Mouse (Mus musculus) myocyte (in vitro differentiated cells): Measurements from ENCODE around the gene Epb41l3. TPM values are rescaled to one million over a fixed set of nuclear protein-coding genes. Genes with fewer than 3 reads are reported as not detected.
A peak's percentile ranks its signal among the peaks of the same experiment; 100 is the strongest.

Source experiments
- H3K27me3 ChIP-seq: one replicate; pipeline ENCODE4 v1.6.1; 2011; ENCODE audit not compliant: control insufficient read depth, insufficient read depth, insufficient read length
- H3K36me3 ChIP-seq: one replicate; pipeline ENCODE4 v1.6.1; 2011; ENCODE audit not compliant: control insufficient read depth, insufficient read depth
- H3K4me2 ChIP-seq: one replicate; pipeline ENCODE4 v1.6.1; 2011; ENCODE audit warnings: low read depth, control low read depth
- H3K4me3 ChIP-seq: one replicate; pipeline ENCODE4 v1.5.1; 2011; ENCODE audit warnings: mild to moderate bottlenecking, control low read depth, moderate library complexity
- H3K79me2 ChIP-seq: one replicate; pipeline ENCODE4 v1.6.1; 2011; ENCODE audit not compliant: control insufficient read depth, insufficient read depth
- H3ac ChIP-seq: one replicate; pipeline ENCODE4 v1.6.1; 2011; ENCODE audit not compliant: control insufficient read depth, insufficient read length
- CEBPB ChIP-seq: IDR thresholded peaks from 2 replicates; pipeline ENCODE4 v1.6.1; 2011; ENCODE audit warnings: mild to moderate bottlenecking, moderate library complexity; ENCODE audit not compliant: poor library complexity, insufficient read depth, severe bottlenecking
- E2F4 ChIP-seq: IDR thresholded peaks from one replicate; pipeline ENCODE4 v1.6.1; 2011; ENCODE audit warnings: mild to moderate bottlenecking, control low read depth, moderate library complexity; ENCODE audit not compliant: insufficient read depth
- MAX ChIP-seq: IDR thresholded peaks from one replicate; pipeline ENCODE4 v1.6.1; 2011; ENCODE audit warnings: low read depth, mild to moderate bottlenecking, control low read depth
- MYOD1 ChIP-seq, 3 experiments: IDR thresholded peaks; one replicate each; pipeline ENCODE4 v1.6.1; 2011; ENCODE audit warnings: control low read depth in 2 of 3, low read depth in 2 of 3, mild to moderate bottlenecking in 2 of 3, moderate library complexity in 1 of 3; ENCODE audit not compliant: insufficient read length in 2 of 3, control insufficient read depth in 1 of 3
- MYOG ChIP-seq, 3 experiments: IDR thresholded peaks; one replicate each; pipeline ENCODE4 v1.6.1; 2011; ENCODE audit warnings: control low read depth in 2 of 3, low read depth in 2 of 3, mild to moderate bottlenecking in 2 of 3; ENCODE audit not compliant: insufficient read length in 2 of 3, control insufficient read depth in 1 of 3, insufficient read depth in 1 of 3
- POLR2A ChIP-seq: IDR thresholded peaks from one replicate; pipeline ENCODE4 v1.6.1; 2011; ENCODE audit warnings: low read depth, mild to moderate bottlenecking, control low read depth, moderate library complexity; ENCODE audit not compliant: insufficient read length
- POLR2AphosphoS2 ChIP-seq: IDR thresholded peaks from one replicate; pipeline ENCODE4 v1.6.1; 2011; ENCODE audit warnings: low read depth, control low read depth; ENCODE audit not compliant: insufficient read length
- REST ChIP-seq: IDR thresholded peaks from one replicate; pipeline ENCODE4 v1.6.1; 2011; ENCODE audit warnings: mild to moderate bottlenecking, control low read depth, moderate library complexity; ENCODE audit not compliant: insufficient read depth, insufficient read length
- SRF ChIP-seq: IDR thresholded peaks from one replicate; pipeline ENCODE4 v1.6.1; 2011; ENCODE audit warnings: low read depth; ENCODE audit not compliant: control insufficient read depth, insufficient read length
- TCF12 ChIP-seq: IDR thresholded peaks from one replicate; pipeline ENCODE4 v1.6.1; 2011; ENCODE audit warnings: mild to moderate bottlenecking, control low read depth; ENCODE audit not compliant: poor library complexity, insufficient read depth, severe bottlenecking
- TCF3 ChIP-seq: IDR thresholded peaks from one replicate; pipeline ENCODE4 v1.6.1; 2011; ENCODE audit warnings: low read depth, control low read depth; ENCODE audit not compliant: insufficient read length
- USF1 ChIP-seq: IDR thresholded peaks from one replicate; pipeline ENCODE4 v1.6.1; 2011; ENCODE audit warnings: low read depth, mild to moderate bottlenecking, control low read depth, moderate library complexity
- polyA plus RNA-seq: library from polyadenylated mRNA; unstranded; fragments of >200 nt; fragmentation: generic; extraction: Trizol; gene quantifications from one replicate; pipeline ENCODE4 v1.2.1, GENCODE M21; 2012; ENCODE audit warnings: missing spikeins

Epb41l3 gene
- polyA plus RNA-seq, 1 experiment, result 19.5 TPM

DNA sequence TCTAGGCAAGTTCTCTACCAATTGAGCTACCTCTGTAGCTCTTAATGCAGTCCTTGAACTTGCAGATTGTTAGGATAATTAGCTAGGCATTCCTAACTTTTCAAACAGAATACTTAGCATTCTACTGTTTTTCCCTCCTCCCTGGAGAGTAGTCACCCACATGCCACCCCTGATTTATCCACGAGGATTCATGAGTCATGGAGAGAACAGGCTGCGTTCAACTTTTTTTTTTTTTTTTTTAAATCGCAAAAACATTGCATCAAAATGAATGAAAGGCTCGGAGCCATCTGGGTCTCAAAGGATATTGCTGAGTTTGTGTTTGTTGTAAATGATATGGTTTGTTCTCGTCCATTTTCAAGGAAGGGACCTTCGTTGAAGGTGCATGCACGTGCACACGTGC lies 79.6 kb downstream of the Epb41l3 start:
- Histone ChIP-seq H3K79me2 (peaks cover 25% of the 10 kb centered on the region), H3K27me3 (no peaks in the 10 kb centered on the region), H3K4me3 (no peak overlapping the region), H3K4me2 (no peak overlapping the region), H3ac (no peak overlapping the region), H3K36me3 (no peaks in the 10 kb centered on the region)
- no peak for TF ChIP-seq MYOD1 (IDR thresholded peaks at IDR 0.05; ENCODE audit: control insufficient read depth in 1 of 3, insufficient read length in 2 of 3, low read depth in 2 of 3)
- TF ChIP-seq CEBPB, result no peak
- TF ChIP-seq SRF, result no peak
- no peak for TF ChIP-seq MAX
- no peak for TF ChIP-seq REST
- no peak for TF ChIP-seq MYOG (IDR thresholded peaks at IDR 0.05; ENCODE audit: control insufficient read depth in 1 of 3, insufficient read depth in 1 of 3, insufficient read length in 2 of 3, low read depth in 2 of 3)
- TF ChIP-seq POLR2A, result no peak
- no peak for TF ChIP-seq TCF12
- no peak for TF ChIP-seq TCF3
- no peak for TF ChIP-seq E2F4
- no peak for TF ChIP-seq POLR2AphosphoS2

DNA sequence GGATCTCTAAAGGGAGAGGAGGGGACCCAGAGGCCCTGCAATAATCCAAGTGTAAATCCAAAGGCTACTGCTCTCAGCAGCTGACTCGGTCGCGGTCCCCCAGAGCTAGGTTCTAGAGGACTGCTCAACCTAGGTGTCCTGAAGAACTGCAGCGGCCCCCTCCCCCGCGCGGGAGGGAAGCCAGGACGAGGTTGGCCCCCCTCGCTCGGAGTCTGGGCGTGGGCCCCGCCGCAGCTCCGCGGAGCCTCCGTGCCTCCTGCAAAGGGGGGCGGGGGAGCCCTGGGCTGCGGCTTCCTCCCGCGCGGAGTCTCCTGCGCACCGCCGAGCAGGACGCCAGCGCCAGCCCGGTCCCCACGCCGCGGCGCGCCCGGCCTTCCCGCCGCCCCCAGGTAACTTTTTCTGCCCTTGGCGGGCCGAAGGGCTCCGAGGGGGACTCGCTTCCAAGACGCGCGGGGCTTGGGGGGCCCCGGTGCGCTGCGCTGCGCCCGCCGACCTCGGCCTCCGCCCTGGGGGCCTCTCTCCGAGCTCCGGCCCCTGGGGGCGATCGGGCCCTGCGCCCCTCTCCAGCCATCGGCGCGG lies 81.1 kb downstream of the Epb41l3 start:
- Histone ChIP-seq H3K36me3 (no peaks in the 10 kb centered on the region), H3K4me3 (peak overlapping the region; percentile 36), H3K27me3 (no peaks in the 10 kb centered on the region), H3ac (peak overlapping the region; percentile 86), H3K4me2 (peak overlapping the region; percentile 71), H3K79me2 (peaks cover 37% of the 10 kb centered on the region)
- TF ChIP-seq MYOD1 (IDR thresholded peaks at IDR 0.05; ENCODE audit: control insufficient read depth in 1 of 3, insufficient read length in 2 of 3, low read depth in 2 of 3), result no peak
- TF ChIP-seq POLR2A, result peak; percentile 58
- TF ChIP-seq REST, result no peak
- TF ChIP-seq E2F4, result no peak
- TF ChIP-seq TCF3, result no peak
- TF ChIP-seq POLR2AphosphoS2, result peak; percentile 51
- no peak for TF ChIP-seq MAX
- TF ChIP-seq CEBPB, result no peak

DNA sequence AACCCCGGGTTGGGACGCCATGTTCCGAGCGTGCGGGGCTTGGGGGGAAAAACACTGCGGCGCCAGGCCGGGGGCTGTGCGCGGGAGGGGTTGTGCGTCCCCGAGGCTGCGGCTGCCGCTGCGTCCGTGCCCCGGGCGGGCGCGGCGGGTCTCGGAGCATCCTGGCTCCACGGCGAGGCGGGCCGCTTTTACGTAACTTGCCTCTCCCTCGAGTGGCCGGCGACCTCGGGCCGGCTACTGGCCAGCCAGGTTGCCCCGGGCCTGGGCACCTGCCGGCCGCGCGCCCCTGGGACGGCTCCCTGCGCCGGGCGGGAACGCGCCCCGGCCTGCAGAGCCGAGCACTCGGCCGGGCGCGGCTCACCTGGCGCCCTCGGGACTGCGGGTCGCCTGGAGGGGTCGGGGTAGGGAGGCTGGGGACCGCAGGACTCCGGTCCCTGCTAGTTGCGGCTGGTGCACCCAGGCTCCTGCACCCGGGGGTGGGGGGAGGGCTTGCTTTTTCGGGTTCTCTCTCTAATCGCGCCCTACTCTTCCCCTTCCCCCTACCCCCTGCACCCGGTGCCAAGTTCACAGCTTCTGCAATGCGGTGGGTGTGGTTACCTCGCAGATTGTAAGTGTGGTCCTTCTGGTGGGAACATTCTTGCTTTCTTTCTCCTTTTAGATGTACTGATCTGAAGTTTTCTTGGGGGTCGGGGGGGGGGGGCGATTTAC lies 81.8 kb downstream of the Epb41l3 start:
- peaks cover 42% of the 10 kb centered on the region for H3K79me2 ChIP-seq
- TF ChIP-seq MYOG (IDR thresholded peaks at IDR 0.05; ENCODE audit: control insufficient read depth in 1 of 3, insufficient read depth in 1 of 3, insufficient read length in 2 of 3, low read depth in 2 of 3) (peak in 1 of 3 experiments; percentile 4), SRF (no peak)
- H3ac ChIP-seq, result peak overlapping the region; percentile 86
- peak overlapping the region; percentile 76 for H3K4me2 ChIP-seq
- H3K4me3 ChIP-seq, result peak overlapping the region; percentile 36
- no peaks in the 10 kb centered on the region for H3K27me3 ChIP-seq
- no peaks in the 10 kb centered on the region for H3K36me3 ChIP-seq

DNA sequence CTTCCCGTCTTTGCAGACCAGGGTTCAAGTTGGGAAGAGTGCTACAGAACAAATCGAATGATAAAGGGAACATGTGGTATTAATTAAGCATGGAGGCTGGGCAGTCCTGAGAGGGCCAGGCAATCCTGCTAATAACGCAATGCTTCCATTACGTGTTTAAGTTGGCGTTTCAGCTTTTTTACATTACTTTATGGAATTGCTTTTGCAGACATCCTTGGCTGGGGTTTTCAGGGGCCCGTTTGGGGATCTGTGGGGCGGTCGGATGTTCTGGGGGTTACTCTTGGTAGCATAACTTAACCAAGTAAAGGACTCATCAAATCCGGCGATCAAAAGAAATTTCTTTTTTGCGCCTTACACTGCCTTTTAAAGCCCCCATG lies 82.3 kb downstream of the Epb41l3 start:
- H3K4me2 ChIP-seq, result peak overlapping the region; percentile 76
- H3K79me2 ChIP-seq, result peaks cover 45% of the 10 kb centered on the region
- peak overlapping the region; percentile 86 for H3ac ChIP-seq
- H3K27me3 ChIP-seq, result no peaks in the 10 kb centered on the region
- no peak for TF ChIP-seq MYOG (IDR thresholded peaks at IDR 0.05; ENCODE audit: control insufficient read depth in 1 of 3, insufficient read depth in 1 of 3, insufficient read length in 2 of 3, low read depth in 2 of 3)
- TF ChIP-seq E2F4, result no peak
- TF ChIP-seq TCF3, result no peak
- no peak for TF ChIP-seq TCF12
- TF ChIP-seq CEBPB, result no peak
- no peak for TF ChIP-seq POLR2AphosphoS2
- no peak for TF ChIP-seq SRF
- no peak for TF ChIP-seq USF1
- no peak for TF ChIP-seq POLR2A
- no peaks in the 10 kb centered on the region for H3K36me3 ChIP-seq
- H3K4me3 ChIP-seq, result peak overlapping the region; percentile 36

DNA sequence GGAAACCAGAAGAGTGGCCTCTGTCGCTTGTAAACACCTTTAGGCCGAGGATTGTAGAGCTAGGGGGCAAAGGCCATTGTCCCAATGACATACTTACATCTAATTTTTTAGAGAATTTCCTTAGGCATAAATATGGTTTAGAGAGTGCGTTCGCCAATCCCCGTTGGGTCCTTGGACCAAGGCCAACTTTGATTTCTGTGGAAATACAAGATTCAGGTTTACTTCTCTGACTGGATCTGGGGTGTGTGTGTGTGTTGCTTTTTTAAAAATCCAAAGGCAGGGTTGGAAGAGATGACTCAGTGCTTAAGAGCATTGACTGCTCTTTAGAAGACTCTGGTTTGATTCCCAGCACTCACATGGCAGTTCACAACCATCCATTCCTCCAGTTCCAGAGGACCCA lies 83.2 kb downstream of the Epb41l3 start:
- Histone ChIP-seq H3K4me3 (peak overlapping the region; percentile 36), H3ac (no peak overlapping the region), H3K79me2 (peaks cover 51% of the 10 kb centered on the region), H3K27me3 (no peaks in the 10 kb centered on the region), H3K4me2 (peak overlapping the region; percentile 8), H3K36me3 (no peaks in the 10 kb centered on the region)
- no peak for TF ChIP-seq MYOG (IDR thresholded peaks at IDR 0.05; ENCODE audit: control insufficient read depth in 1 of 3, insufficient read depth in 1 of 3, insufficient read length in 2 of 3, low read depth in 2 of 3)
- TF ChIP-seq POLR2AphosphoS2, result no peak
- TF ChIP-seq REST, result no peak
- TF ChIP-seq USF1, result no peak
- TF ChIP-seq SRF, result no peak
- TF ChIP-seq TCF3, result no peak
- no peak for TF ChIP-seq CEBPB
- TF ChIP-seq MYOD1 (IDR thresholded peaks at IDR 0.05; ENCODE audit: control insufficient read depth in 1 of 3, insufficient read length in 2 of 3, low read depth in 2 of 3), result no peak
- no peak for TF ChIP-seq MAX
